Mouse (Mus musculus) spleen, adult 2 months (tissue): ENCODE measurements at regions not wholly inside any gene's neighbourhood (a gene's known extent, or its start where the extent isn't known, plus 50 kb on each side); places are given as distances from the start of the nearest gene placed in this dataset.

Experiments
- CTCF ChIP-seq: fragments of 200-500 bp; IDR thresholded peaks from 2 replicates; pipeline ENCODE4 v1.5.1; 2011; ENCODE audit warnings: mild to moderate bottlenecking, inconsistent platforms; ENCODE audit not compliant: insufficient read depth, insufficient read length, insufficient replicate concordance; ENCODE audit errors: extremely low read depth
- POLR2A ChIP-seq: fragments of 200-500 bp; IDR thresholded peaks from 2 replicates; pipeline ENCODE4 v1.6.1; 2011; ENCODE audit warnings: low read depth, low read length, inconsistent platforms

- TF ChIP-seq POLR2A, result no peak
- TF ChIP-seq CTCF, result no peak
These were observed 156.7 kb upstream of the 4931429L15Rik start for GRCm38 (mm10) chr9:46476516-46476915.
